Mouse (Mus musculus) midbrain, embryonic 15.5 days (tissue): ENCODE data around the gene Vps8. TPM values are rescaled to one million over a fixed set of nuclear protein-coding genes. Genes with fewer than 3 reads are reported as not detected.

ENCODE experiments used
- ATAC-seq: fragments of 200-750 bp; cut with Nextera tagmentation; replicated peaks from 2 replicates; pipeline ENCODE4 v1.8.0; 2017; ENCODE audit warnings: moderate TSS enrichment
- H3K27ac ChIP-seq: fragments of 300-500 bp; sonication (generic); 2 replicates; pipeline ENCODE4 v1.5.1; 2015; ENCODE audit warnings: mild to moderate bottlenecking, inconsistent platforms
- H3K27me3 ChIP-seq: fragments of 300-500 bp; sonication (generic); replicated peaks from 2 replicates; pipeline ENCODE4 v1.6.1; 2015; ENCODE audit warnings: inconsistent platforms
- H3K36me3 ChIP-seq: fragments of 300-500 bp; sonication (generic); replicated peaks from 2 replicates; pipeline ENCODE4 v1.6.1; 2015; ENCODE audit warnings: inconsistent platforms
- H3K4me1 ChIP-seq: fragments of 300-500 bp; sonication (generic); 2 replicates; pipeline ENCODE4 v1.6.1; 2015; ENCODE audit warnings: inconsistent platforms
- H3K4me2 ChIP-seq: fragments of 300-500 bp; sonication (generic); 2 replicates; pipeline ENCODE4 v1.6.1; 2015; ENCODE audit warnings: inconsistent platforms, mild to moderate bottlenecking, moderate library complexity
- H3K4me3 ChIP-seq: fragments of 300-500 bp; sonication (generic); 2 replicates; pipeline ENCODE4 v1.5.1; 2015; ENCODE audit warnings: mild to moderate bottlenecking, inconsistent platforms
- H3K9ac ChIP-seq: fragments of 300-500 bp; sonication (generic); 2 replicates; pipeline ENCODE4 v1.6.1; 2015; ENCODE audit warnings: mild to moderate bottlenecking, inconsistent platforms
- H3K9me3 ChIP-seq: fragments of 300-500 bp; sonication (generic); 2 replicates; pipeline ENCODE4 v1.6.1; 2016; ENCODE audit warnings: inconsistent platforms
- WGBS: fragments of 180-500 bp; shearing (Covaris S2); methylation state at CpG from one replicate; pipeline ENCODE4 v1.1.7; 2015; ENCODE audit warnings: mixed read lengths; 5-methylcytosine and 5-hydroxymethylcytosine counted together
- polyA plus RNA-seq: library from polyadenylated mRNA; unstranded; fragments of >200 nt; fragmentation: Nextera tagmentation; extraction: Ambion mirVana; gene quantifications from 2 replicates; pipeline ENCODE4 v1.2.1, GENCODE M21; 2015

Gene Vps8
- polyA plus RNA-seq, 1 experiment from 2014 or later, result 37.5 TPM

- Histone ChIP-seq H3K27ac (no peak overlapping the region), H3K36me3 (no peaks in the 10 kb centered on the region), H3K9me3 (no peaks in the 10 kb centered on the region), H3K4me3 (no peak overlapping the region), H3K4me2 (no peak overlapping the region), H3K4me1 (peaks cover 4% of the 10 kb centered on the region; the same call in 1 of the 2 replicates), H3K9ac (no peak overlapping the region), H3K27me3 (no peaks in the 10 kb centered on the region)
- WGBS, result 82% methylated on average over 2 of the region's 2 CpGs
- ATAC-seq, result peak; percentile 28
These were observed 220.7 kb downstream of the Vps8 start for GRCm38 (mm10) chr16:21643621-21644041.

GRCm38 (mm10) chr16:21644066-21644561 is 221.2 kb downstream of the Vps8 start:
- peak; percentile 44 for ATAC-seq
- Histone ChIP-seq H3K4me3 (no peak overlapping the region), H3K4me1 (peaks cover 4% of the 10 kb centered on the region; the same call in 1 of the 2 replicates), H3K27ac (0 out of 2 replicates have a peak overlapping the region, but pooled peaks have one; percentile 32), H3K9ac (no peak overlapping the region), H3K36me3 (no peaks in the 10 kb centered on the region), H3K4me2 (no peak overlapping the region), H3K9me3 (no peaks in the 10 kb centered on the region), H3K27me3 (no peaks in the 10 kb centered on the region)
- WGBS, result 43% methylated on average over 17 of the region's 17 CpGs

GRCm38 (mm10) chr16:21644574-21644973 is 221.7 kb downstream of the Vps8 start:
- no peak overlapping the region for H3K4me2 ChIP-seq
- H3K36me3 ChIP-seq, result no peaks in the 10 kb centered on the region
- no peaks in the 10 kb centered on the region for H3K27me3 ChIP-seq
- ATAC-seq, result no peak
- H3K4me3 ChIP-seq, result no peak overlapping the region
- no peak overlapping the region for H3K9ac ChIP-seq
- no peaks in the 10 kb centered on the region for H3K9me3 ChIP-seq
- peaks cover 4% of the 10 kb centered on the region; the same call in 1 of the 2 replicates for H3K4me1 ChIP-seq
- H3K27ac ChIP-seq, result 0 out of 2 replicates have a peak overlapping the region, but pooled peaks have one; percentile 32
- WGBS, result 59% methylated on average over 3 of the region's 3 CpGs

- H3K9me3 ChIP-seq, result no peaks in the 10 kb centered on the region
- no peak for ATAC-seq
- H3K36me3 ChIP-seq, result no peaks in the 10 kb centered on the region
- H3K4me3 ChIP-seq, result no peak overlapping the region
- H3K9ac ChIP-seq, result no peak overlapping the region
- H3K27me3 ChIP-seq, result no peaks in the 10 kb centered on the region
- no peak overlapping the region for H3K27ac ChIP-seq
- WGBS, result 89% methylated on average over 3 of the region's 3 CpGs
- H3K4me2 ChIP-seq, result no peak overlapping the region
- H3K4me1 ChIP-seq, result peaks cover 4% of the 10 kb centered on the region; the same call in 1 of the 2 replicates
These were observed 223.0 kb downstream of the Vps8 start for GRCm38 (mm10) chr16:21645915-21646314.

- peaks cover 4% of the 10 kb centered on the region; the same call in 1 of the 2 replicates for H3K4me1 ChIP-seq
- no peaks in the 10 kb centered on the region for H3K9me3 ChIP-seq
- no peaks in the 10 kb centered on the region for H3K36me3 ChIP-seq
- no peaks in the 10 kb centered on the region for H3K27me3 ChIP-seq
- no peak overlapping the region for H3K9ac ChIP-seq
- 63% methylated on average over 3 of the region's 3 CpGs for WGBS
- no peak overlapping the region for H3K4me2 ChIP-seq
- H3K27ac ChIP-seq, result no peak overlapping the region
- no peak overlapping the region for H3K4me3 ChIP-seq
- ATAC-seq, result no peak
These were observed 223.6 kb downstream of the Vps8 start for GRCm38 (mm10) chr16:21646496-21646895.

- Histone ChIP-seq H3K27ac (no peak overlapping the region), H3K9me3 (no peaks in the 10 kb centered on the region), H3K27me3 (no peaks in the 10 kb centered on the region), H3K4me1 (peaks cover 4% of the 10 kb centered on the region; the same call in 1 of the 2 replicates), H3K4me3 (no peak overlapping the region), H3K4me2 (no peak overlapping the region), H3K36me3 (0 out of 2 replicates have a peak, but pooled peaks cover 3% of the 10 kb centered on the region), H3K9ac (no peak overlapping the region)
- 78% methylated on average over 4 of the region's 4 CpGs for WGBS
- ATAC-seq, result no peak
These were observed 225.9 kb downstream of the Vps8 start for GRCm38 (mm10) chr16:21648800-21649199.

GRCm38 (mm10) chr16:21650289-21650688 is 227.4 kb downstream of the Vps8 start:
- no peak overlapping the region for H3K9ac ChIP-seq
- 61% methylated on average over 3 of the region's 3 CpGs for WGBS
- H3K9me3 ChIP-seq, result no peaks in the 10 kb centered on the region
- no peak overlapping the region for H3K4me2 ChIP-seq
- H3K4me3 ChIP-seq, result no peak overlapping the region
- no peaks in the 10 kb centered on the region for H3K27me3 ChIP-seq
- no peak for ATAC-seq
- H3K36me3 ChIP-seq, result 0 out of 2 replicates have a peak, but pooled peaks cover 3% of the 10 kb centered on the region
- no peak overlapping the region for H3K27ac ChIP-seq
- H3K4me1 ChIP-seq, result peaks cover 10% of the 10 kb centered on the region

- H3K9ac ChIP-seq, result no peak overlapping the region
- H3K27me3 ChIP-seq, result no peaks in the 10 kb centered on the region
- H3K27ac ChIP-seq, result no peak overlapping the region
- no peak overlapping the region for H3K4me2 ChIP-seq
- H3K36me3 ChIP-seq, result 0 out of 2 replicates have a peak, but pooled peaks cover 3% of the 10 kb centered on the region
- H3K4me3 ChIP-seq, result no peak overlapping the region
- H3K4me1 ChIP-seq, result peaks cover 18% of the 10 kb centered on the region
- no peak for ATAC-seq
- WGBS, result 91% methylated on average over 4 of the region's 4 CpGs
- no peaks in the 10 kb centered on the region for H3K9me3 ChIP-seq
These were observed 228.2 kb downstream of the Vps8 start for GRCm38 (mm10) chr16:21651161-21651560.

GRCm38 (mm10) chr16:21653151-21653550 is 230.2 kb downstream of the Vps8 start:
- no peaks in the 10 kb centered on the region for H3K27me3 ChIP-seq
- whole genome bisulfite sequencing, result 78% methylated on average over 15 of the region's 15 CpGs
- peaks cover 18% of the 10 kb centered on the region for H3K4me1 ChIP-seq
- H3K9ac ChIP-seq, result no peak overlapping the region
- no peaks in the 10 kb centered on the region for H3K9me3 ChIP-seq
- H3K27ac ChIP-seq, result no peak overlapping the region
- no peak overlapping the region for H3K4me2 ChIP-seq
- no peak overlapping the region for H3K4me3 ChIP-seq
- 0 out of 2 replicates have a peak, but pooled peaks cover 3% of the 10 kb centered on the region for H3K36me3 ChIP-seq
- no peak for ATAC-seq

GRCm38 (mm10) chr16:21654384-21654783 is 231.5 kb downstream of the Vps8 start:
- H3K4me2 ChIP-seq, result no peak overlapping the region
- H3K9ac ChIP-seq, result no peak overlapping the region
- no peaks in the 10 kb centered on the region for H3K9me3 ChIP-seq
- no peak overlapping the region for H3K4me3 ChIP-seq
- no peaks in the 10 kb centered on the region for H3K27me3 ChIP-seq
- WGBS, result 28% methylated on average over 5 of the region's 5 CpGs
- peaks cover 18% of the 10 kb centered on the region for H3K4me1 ChIP-seq
- ATAC-seq, result peak; percentile 67
- 0 out of 2 replicates have a peak, but pooled peaks cover 3% of the 10 kb centered on the region for H3K36me3 ChIP-seq
- H3K27ac ChIP-seq, result peak overlapping the region; percentile 27

GRCm38 (mm10) chr16:21655291-21655690 is 232.4 kb downstream of the Vps8 start:
- 0 out of 2 replicates have a peak, but pooled peaks cover 3% of the 10 kb centered on the region for H3K36me3 ChIP-seq
- H3K4me2 ChIP-seq, result no peak overlapping the region
- no peak overlapping the region for H3K4me3 ChIP-seq
- H3K27ac ChIP-seq, result peak overlapping the region; percentile 27
- H3K9me3 ChIP-seq, result no peaks in the 10 kb centered on the region
- H3K4me1 ChIP-seq, result peaks cover 18% of the 10 kb centered on the region
- H3K9ac ChIP-seq, result no peak overlapping the region
- no peaks in the 10 kb centered on the region for H3K27me3 ChIP-seq
- ATAC-seq, result peak; percentile 19
- 22% methylated on average over 6 of the region's 6 CpGs for WGBS

- Histone ChIP-seq H3K27me3 (no peaks in the 10 kb centered on the region), H3K4me3 (no peak overlapping the region), H3K27ac (peak overlapping the region; percentile 27; the same call in 1 of the 2 replicates), H3K36me3 (0 out of 2 replicates have a peak, but pooled peaks cover 3% of the 10 kb centered on the region), H3K9me3 (no peaks in the 10 kb centered on the region), H3K9ac (no peak overlapping the region), H3K4me1 (peaks cover 21% of the 10 kb centered on the region), H3K4me2 (no peak overlapping the region)
- WGBS, result 84% methylated on average over 9 of the region's 9 CpGs
- ATAC-seq, result no peak
These were observed 233.0 kb downstream of the Vps8 start for GRCm38 (mm10) chr16:21655961-21656360.
